Mouse (Mus musculus) C2C12 (cell line): Measurements from ENCODE around the gene Tbc1d22b.

ENCODE experiments used
- CEBPB ChIP-seq: IDR thresholded peaks from one replicate; pipeline ENCODE4 v1.6.1; 2011; ENCODE audit warnings: low read depth, mild to moderate bottlenecking, control low read depth, moderate library complexity
- CTCF ChIP-seq: IDR thresholded peaks from one replicate; pipeline ENCODE4 v1.5.1; 2011; ENCODE audit not compliant: control insufficient read depth, insufficient read depth, insufficient read length
- FOSL1 ChIP-seq: IDR thresholded peaks from one replicate; pipeline ENCODE4 v1.8.0; 2011; ENCODE audit warnings: mild to moderate bottlenecking, low read length; ENCODE audit not compliant: poor library complexity, insufficient read depth, severe bottlenecking
- MAX ChIP-seq: IDR thresholded peaks from one replicate; pipeline ENCODE4 v1.6.1; 2011; ENCODE audit warnings: mild to moderate bottlenecking, control low read depth
- MYOD1 ChIP-seq: IDR thresholded peaks from one replicate; pipeline ENCODE4 v1.6.1; 2011; ENCODE audit warnings: low read depth; ENCODE audit not compliant: control insufficient read depth, insufficient read length

DNA sequence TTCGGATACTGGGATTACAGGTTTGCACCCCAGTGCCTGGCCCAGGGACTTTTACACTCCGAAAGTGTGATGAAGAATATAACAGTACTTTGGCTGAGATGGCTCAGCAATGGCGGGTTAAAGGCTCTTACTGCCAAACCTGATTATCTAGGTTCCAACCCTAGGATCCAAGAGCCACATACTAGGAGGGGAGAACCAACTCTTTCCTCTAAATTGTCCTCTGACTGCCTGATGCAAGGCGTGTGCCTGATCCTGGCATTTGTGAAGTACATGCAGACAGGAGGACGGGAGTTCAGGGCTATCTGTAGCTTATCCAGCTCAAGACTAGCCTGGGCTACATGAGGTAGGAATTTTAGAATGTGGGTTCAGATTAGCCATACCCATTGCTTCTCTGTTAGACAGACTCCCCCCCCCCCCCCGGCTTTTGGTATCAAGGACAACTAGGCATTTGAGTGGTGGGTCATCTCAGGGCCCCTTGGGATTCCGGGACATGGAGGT is 49.3 kb upstream of the Tbc1d22b start:
- TF ChIP-seq CTCF (no peak), MAX (no peak), MYOD1 (no peak), CEBPB (no peak), FOSL1 (no peak)
